Mouse (Mus musculus): ENCODE results near the gene Alg11. TPM values are rescaled to one million over a fixed set of nuclear protein-coding genes. Genes with fewer than 3 reads are reported as not detected.
A peak's percentile ranks its signal among the peaks of the same experiment; 100 is the strongest.

Gene Alg11
- polyA plus RNA-seq (2014; fragmentation: Nextera tagmentation; extraction: Ambion mirVana), result 34.2 and 35.3 TPM in 2 replicates

- Histone ChIP-seq H3K4me3 (ENCODE audit: low read depth, low read length) (peak within 1 kb of the TSS; percentile 56), H3K27me3 (ENCODE audit: control insufficient read depth, insufficient read depth, low read length) (no peaks in the 10 kb centered on the region), H3K9me3 (ENCODE audit: control insufficient read depth, low read length) (no peaks in the 10 kb centered on the region), H3K27ac (ENCODE audit: low read depth, low read length) (0 out of 2 replicates have a peak within 1 kb of the TSS, but pooled peaks have one; percentile 20), H3K4me2 (ENCODE audit: low read depth) (peak within 1 kb of the TSS; percentile 88), H3K4me1 (ENCODE audit: control insufficient read depth, insufficient read depth, low read length) (no peaks in the 10 kb centered on the region), H3K9ac (ENCODE audit: low read length) (peak within 1 kb of the TSS; percentile 69), H3K36me3 (ENCODE audit: control insufficient read depth, insufficient read depth, low read length) (peaks cover 3% of the 10 kb centered on the region)
- ATAC-seq (ENCODE audit: insufficient read depth, low FRiP score, low TSS enrichment) (peak; percentile 100), DNase-seq (ENCODE audit: low spot score) (peak; percentile 99)
- WGBS, result under 1% methylated on average over 30 of the region's 36 CpGs
Observed at GRCm38 (mm10) chr8:22060446-22060889, at the start of gene Alg11. TSS of gene Alg11 (plus strand) at chr8:22060721.

GRCm38 (mm10) chr8:22013034-22013707 lies 47.4 kb upstream of the Alg11 start:
- no peak for DNase-seq (ENCODE audit: low spot score)
- no peak overlapping the region for H3K4me3 ChIP-seq (ENCODE audit: low read depth, low read length)
- H3K9ac ChIP-seq (ENCODE audit: low read length), result no peak overlapping the region
- WGBS, result 74% methylated on average over 24 of the region's 24 CpGs
- H3K9me3 ChIP-seq (ENCODE audit: control insufficient read depth, low read length), result no peaks in the 10 kb centered on the region
- no peak for ATAC-seq (ENCODE audit: insufficient read depth, low FRiP score, low TSS enrichment)
- no peak overlapping the region for H3K4me2 ChIP-seq (ENCODE audit: low read depth)
- H3K36me3 ChIP-seq (ENCODE audit: control insufficient read depth, insufficient read depth, low read length), result no peaks in the 10 kb centered on the region
- H3K4me1 ChIP-seq (ENCODE audit: control insufficient read depth, insufficient read depth, low read length), result no peaks in the 10 kb centered on the region
- no peaks in the 10 kb centered on the region for H3K27me3 ChIP-seq (ENCODE audit: control insufficient read depth, insufficient read depth, low read length)
- H3K27ac ChIP-seq (ENCODE audit: low read depth, low read length), result no peak overlapping the region

- no peak overlapping the region for H3K9ac ChIP-seq (ENCODE audit: low read length)
- no peaks in the 10 kb centered on the region for H3K4me1 ChIP-seq (ENCODE audit: control insufficient read depth, insufficient read depth, low read length)
- H3K4me2 ChIP-seq (ENCODE audit: low read depth), result no peak overlapping the region
- whole genome bisulfite sequencing, result 69% methylated on average over 7 of the region's 7 CpGs
- ATAC-seq (ENCODE audit: insufficient read depth, low FRiP score, low TSS enrichment), result no peak
- no peaks in the 10 kb centered on the region for H3K36me3 ChIP-seq (ENCODE audit: control insufficient read depth, insufficient read depth, low read length)
- no peak overlapping the region for H3K4me3 ChIP-seq (ENCODE audit: low read depth, low read length)
- DNase-seq (ENCODE audit: low spot score), result no peak
- no peaks in the 10 kb centered on the region for H3K27me3 ChIP-seq (ENCODE audit: control insufficient read depth, insufficient read depth, low read length)
- no peak overlapping the region for H3K27ac ChIP-seq (ENCODE audit: low read depth, low read length)
- no peaks in the 10 kb centered on the region for H3K9me3 ChIP-seq (ENCODE audit: control insufficient read depth, low read length)
Observed at GRCm38 (mm10) chr8:22017731-22018130, 42.8 kb upstream of the Alg11 start.

GRCm38 (mm10) chr8:22019498-22019897 lies 41.0 kb upstream of the Alg11 start:
- Histone ChIP-seq H3K36me3 (ENCODE audit: control insufficient read depth, insufficient read depth, low read length) (no peaks in the 10 kb centered on the region), H3K9me3 (ENCODE audit: control insufficient read depth, low read length) (no peaks in the 10 kb centered on the region), H3K9ac (ENCODE audit: low read length) (no peak overlapping the region), H3K27me3 (ENCODE audit: control insufficient read depth, insufficient read depth, low read length) (no peaks in the 10 kb centered on the region), H3K4me3 (ENCODE audit: low read depth, low read length) (no peak overlapping the region), H3K4me1 (ENCODE audit: control insufficient read depth, insufficient read depth, low read length) (no peaks in the 10 kb centered on the region), H3K27ac (ENCODE audit: low read depth, low read length) (no peak overlapping the region), H3K4me2 (ENCODE audit: low read depth) (no peak overlapping the region)
- WGBS, result 94% methylated on average over 5 of the region's 5 CpGs
- ATAC-seq (ENCODE audit: insufficient read depth, low FRiP score, low TSS enrichment), result no peak
- no peak for DNase-seq (ENCODE audit: low spot score)

- Histone ChIP-seq H3K9ac (ENCODE audit: low read length) (no peak overlapping the region), H3K9me3 (ENCODE audit: control insufficient read depth, low read length) (no peaks in the 10 kb centered on the region), H3K4me1 (ENCODE audit: control insufficient read depth, insufficient read depth, low read length) (no peaks in the 10 kb centered on the region), H3K27me3 (ENCODE audit: control insufficient read depth, insufficient read depth, low read length) (no peaks in the 10 kb centered on the region), H3K36me3 (ENCODE audit: control insufficient read depth, insufficient read depth, low read length) (no peaks in the 10 kb centered on the region), H3K4me3 (ENCODE audit: low read depth, low read length) (no peak overlapping the region), H3K4me2 (ENCODE audit: low read depth) (no peak overlapping the region), H3K27ac (ENCODE audit: low read depth, low read length) (no peak overlapping the region)
- DNase-seq (ENCODE audit: low spot score), result peak; percentile 15
- WGBS, result 59% methylated on average over 7 of the region's 7 CpGs
- ATAC-seq (ENCODE audit: insufficient read depth, low FRiP score, low TSS enrichment), result no peak
Observed at GRCm38 (mm10) chr8:22022244-22022643, 38.3 kb upstream of the Alg11 start.

- DNase-seq (ENCODE audit: low spot score), result no peak
- Histone ChIP-seq H3K36me3 (ENCODE audit: control insufficient read depth, insufficient read depth, low read length) (no peaks in the 10 kb centered on the region), H3K4me2 (ENCODE audit: low read depth) (no peak overlapping the region), H3K9me3 (ENCODE audit: control insufficient read depth, low read length) (no peaks in the 10 kb centered on the region), H3K4me3 (ENCODE audit: low read depth, low read length) (no peak overlapping the region), H3K27me3 (ENCODE audit: control insufficient read depth, insufficient read depth, low read length) (no peaks in the 10 kb centered on the region), H3K9ac (ENCODE audit: low read length) (no peak overlapping the region), H3K27ac (ENCODE audit: low read depth, low read length) (no peak overlapping the region), H3K4me1 (ENCODE audit: control insufficient read depth, insufficient read depth, low read length) (no peaks in the 10 kb centered on the region)
- ATAC-seq (ENCODE audit: insufficient read depth, low FRiP score, low TSS enrichment), result no peak; the same call in 1 of the 2 replicates
- WGBS, result 66% methylated on average over 4 of the region's 4 CpGs
Observed at GRCm38 (mm10) chr8:22025241-22025640, 35.3 kb upstream of the Alg11 start.

GRCm38 (mm10) chr8:22028973-22029372 lies 31.5 kb upstream of the Alg11 start:
- Histone ChIP-seq H3K4me3 (ENCODE audit: low read depth, low read length) (no peak overlapping the region), H3K4me2 (ENCODE audit: low read depth) (no peak overlapping the region), H3K36me3 (ENCODE audit: control insufficient read depth, insufficient read depth, low read length) (no peaks in the 10 kb centered on the region), H3K4me1 (ENCODE audit: control insufficient read depth, insufficient read depth, low read length) (no peaks in the 10 kb centered on the region), H3K9me3 (ENCODE audit: control insufficient read depth, low read length) (no peaks in the 10 kb centered on the region), H3K9ac (ENCODE audit: low read length) (no peak overlapping the region), H3K27ac (ENCODE audit: low read depth, low read length) (no peak overlapping the region), H3K27me3 (ENCODE audit: control insufficient read depth, insufficient read depth, low read length) (no peaks in the 10 kb centered on the region)
- ATAC-seq (ENCODE audit: insufficient read depth, low FRiP score, low TSS enrichment), result no peak
- WGBS, result 79% methylated on average over 3 of the region's 3 CpGs
- DNase-seq (ENCODE audit: low spot score), result no peak

- H3K9ac ChIP-seq (ENCODE audit: low read length), result no peak overlapping the region
- H3K9me3 ChIP-seq (ENCODE audit: control insufficient read depth, low read length), result no peaks in the 10 kb centered on the region
- no peaks in the 10 kb centered on the region for H3K27me3 ChIP-seq (ENCODE audit: control insufficient read depth, insufficient read depth, low read length)
- DNase-seq (ENCODE audit: low spot score) (no peak), ATAC-seq (ENCODE audit: insufficient read depth, low FRiP score, low TSS enrichment) (no peak)
- no peak overlapping the region for H3K4me3 ChIP-seq (ENCODE audit: low read depth, low read length)
- H3K4me1 ChIP-seq (ENCODE audit: control insufficient read depth, insufficient read depth, low read length), result no peaks in the 10 kb centered on the region
- H3K27ac ChIP-seq (ENCODE audit: low read depth, low read length), result no peak overlapping the region
- H3K4me2 ChIP-seq (ENCODE audit: low read depth), result no peak overlapping the region
- WGBS, result 83% methylated on average over 3 of the region's 3 CpGs
- no peaks in the 10 kb centered on the region for H3K36me3 ChIP-seq (ENCODE audit: control insufficient read depth, insufficient read depth, low read length)
Observed at GRCm38 (mm10) chr8:22030990-22031389, 29.5 kb upstream of the Alg11 start.

- Histone ChIP-seq H3K27me3 (ENCODE audit: control insufficient read depth, insufficient read depth, low read length) (no peaks in the 10 kb centered on the region), H3K9ac (ENCODE audit: low read length) (no peak overlapping the region), H3K36me3 (ENCODE audit: control insufficient read depth, insufficient read depth, low read length) (no peaks in the 10 kb centered on the region), H3K27ac (ENCODE audit: low read depth, low read length) (no peak overlapping the region), H3K4me1 (ENCODE audit: control insufficient read depth, insufficient read depth, low read length) (0 out of 2 replicates have a peak, but pooled peaks cover 3% of the 10 kb centered on the region), H3K4me3 (ENCODE audit: low read depth, low read length) (no peak overlapping the region), H3K9me3 (ENCODE audit: control insufficient read depth, low read length) (no peaks in the 10 kb centered on the region), H3K4me2 (ENCODE audit: low read depth) (no peak overlapping the region)
- DNase-seq (ENCODE audit: low spot score) (no peak), ATAC-seq (ENCODE audit: insufficient read depth, low FRiP score, low TSS enrichment) (no peak)
- WGBS, result 93% methylated on average over 9 of the region's 9 CpGs
Observed at GRCm38 (mm10) chr8:22036137-22036536, 24.4 kb upstream of the Alg11 start.
